Mouse (Mus musculus): ENCODE measurements around the gene Ccdc58. TPM values are rescaled to one million over a fixed set of nuclear protein-coding genes. Genes with fewer than 3 reads are reported as not detected.
A peak's percentile ranks its signal among the peaks of the same experiment; 100 is the strongest.
"Not testable (repeated sequence)": the region's sequence is repeated elsewhere in the genome, so short reads cannot be mapped to it uniquely, and the experiment has no call there.

Gene Ccdc58
- polyA plus RNA-seq, 1 experiment from 2014 or later: 42.4 TPM

DNA sequence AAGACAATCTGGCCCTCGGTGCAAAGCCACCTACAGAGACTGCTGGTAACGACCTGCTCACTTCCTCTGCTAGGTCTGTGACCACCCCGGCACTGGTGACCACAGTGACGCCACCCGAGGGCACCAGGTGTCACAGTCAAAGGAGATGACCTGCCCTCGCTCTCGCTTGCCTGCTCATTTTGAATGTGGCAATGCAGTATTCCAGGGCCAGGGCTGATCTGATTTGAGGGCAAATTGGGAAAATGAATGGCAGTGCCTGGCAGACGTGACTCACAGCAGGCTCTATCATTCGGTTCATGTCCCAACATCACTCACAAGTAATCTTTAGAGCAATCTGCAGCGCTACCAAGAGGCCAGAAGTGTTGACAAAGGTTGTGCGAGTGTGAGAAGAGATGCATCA is 15.1 kb upstream of the Ccdc58 start:
- H3K4me2 ChIP-seq: no peak overlapping the region
- peaks cover 10% of the 10 kb centered on the region for H3K4me1 ChIP-seq (replicated peaks)
- no peak overlapping the region for H3K27ac ChIP-seq (replicated peaks)
- 83% methylated on average over 11 of the region's 11 CpGs for WGBS (ENCODE audit: insufficient replicate concordance)
- no peaks in the 10 kb centered on the region for H3K9me3 ChIP-seq (replicated peaks)
- no peaks in the 10 kb centered on the region for H3K27me3 ChIP-seq
- no peak overlapping the region for H3K9ac ChIP-seq
- H3K4me3 ChIP-seq (replicated peaks): no peak overlapping the region
- H3K36me3 ChIP-seq (replicated peaks): peaks cover 33% of the 10 kb centered on the region
- ATAC-seq (ENCODE audit: insufficient read depth): no peak

DNA sequence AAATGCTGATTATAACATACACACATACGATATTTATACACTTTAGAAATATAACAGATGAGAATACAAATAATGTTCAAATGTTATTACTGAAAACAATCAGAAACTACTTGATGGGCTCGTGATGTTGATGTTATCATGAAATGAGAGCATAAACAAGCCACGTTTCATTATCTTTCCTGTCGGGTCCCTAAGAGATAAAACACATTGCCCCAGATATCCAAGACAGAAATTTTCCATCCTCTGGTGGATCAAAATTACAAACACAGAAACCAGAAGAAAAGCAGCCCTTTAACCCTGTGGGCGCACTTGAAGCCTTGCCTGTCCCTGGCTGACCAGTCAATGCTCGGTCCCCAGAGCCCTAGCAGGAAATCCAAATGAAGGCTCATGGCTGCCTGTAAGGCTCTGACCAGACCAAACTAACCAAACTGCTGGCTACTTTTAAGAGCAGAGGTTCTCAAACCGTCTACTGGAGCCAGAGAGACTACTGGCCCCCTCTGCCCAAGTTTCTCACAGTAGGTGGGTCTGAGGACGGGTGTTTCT is 13.5 kb upstream of the Ccdc58 start:
- Histone ChIP-seq H3K27me3 (no peaks in the 10 kb centered on the region), H3K27ac (replicated peaks) (no peak overlapping the region), H3K36me3 (replicated peaks) (peaks cover 25% of the 10 kb centered on the region), H3K9me3 (replicated peaks) (no peaks in the 10 kb centered on the region), H3K4me1 (replicated peaks) (peaks cover 19% of the 10 kb centered on the region), H3K4me2 (no peak overlapping the region), H3K4me3 (replicated peaks) (no peak overlapping the region), H3K9ac (no peak overlapping the region)
- ATAC-seq (ENCODE audit: insufficient read depth): no peak
- 56% methylated on average over 8 of the region's 8 CpGs for whole genome bisulfite sequencing (ENCODE audit: insufficient replicate concordance)

DNA sequence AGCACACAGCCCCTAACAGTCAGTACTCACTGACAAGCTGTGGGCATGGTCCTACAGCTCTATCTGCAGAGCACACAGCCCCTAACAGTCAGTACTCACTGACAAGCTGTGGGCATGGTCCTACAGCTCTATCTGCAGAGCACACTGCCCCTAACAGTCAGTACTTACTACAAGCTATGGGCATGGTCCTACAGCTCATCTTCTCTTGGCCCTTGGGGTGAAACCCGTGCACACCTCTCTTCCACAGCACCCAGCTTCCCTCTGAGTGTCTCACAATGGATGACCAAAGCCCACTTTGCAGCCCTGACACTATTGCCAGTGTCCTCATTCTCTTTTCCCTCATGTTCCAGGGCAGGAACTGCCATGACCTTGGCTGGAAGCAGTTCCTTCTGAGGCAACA is 9.0 kb upstream of the Ccdc58 start:
- Histone ChIP-seq H3K4me1 (replicated peaks) (peaks cover 35% of the 10 kb centered on the region), H3K36me3 (replicated peaks) (peaks cover 11% of the 10 kb centered on the region; the same call in 1 of the 2 replicates), H3K27ac (replicated peaks) (0 out of 2 replicates have a peak overlapping the region, but pooled peaks have one; percentile 38)
- not testable (repeated sequence) for H3K4me3 ChIP-seq (replicated peaks); H3K27me3 ChIP-seq; ATAC-seq (ENCODE audit: insufficient read depth); H3K9ac ChIP-seq; H3K9me3 ChIP-seq (replicated peaks); H3K4me2 ChIP-seq
- WGBS (ENCODE audit: insufficient replicate concordance): 33% methylated on average over 1 of the region's 1 CpGs

DNA sequence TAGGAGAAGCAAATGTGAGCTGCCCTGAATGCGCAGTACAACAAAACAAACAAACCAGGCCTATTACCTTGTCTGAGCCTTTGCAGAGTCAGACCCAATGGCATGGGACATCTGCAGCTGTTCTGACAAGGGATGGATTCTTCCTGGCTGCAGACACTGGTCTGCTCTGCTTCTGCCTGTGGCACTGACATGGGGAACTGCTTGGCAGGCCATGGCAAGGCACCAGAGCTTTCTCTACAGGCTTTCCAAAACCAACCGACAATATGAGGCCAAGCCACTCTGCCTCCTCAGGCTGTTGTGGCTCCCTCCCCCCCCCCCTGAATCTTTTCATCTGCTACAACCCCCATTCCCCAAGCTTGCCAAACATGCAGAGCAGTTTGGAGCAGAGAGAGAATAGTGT is 8.2 kb upstream of the Ccdc58 start:
- H3K36me3 ChIP-seq (replicated peaks): peaks cover 11% of the 10 kb centered on the region; the same call in 1 of the 2 replicates
- 78% methylated on average over 2 of the region's 2 CpGs for WGBS (ENCODE audit: insufficient replicate concordance)
- H3K27me3 ChIP-seq: no peaks in the 10 kb centered on the region
- H3K27ac ChIP-seq (replicated peaks): 0 out of 2 replicates have a peak overlapping the region, but pooled peaks have one; percentile 2
- H3K4me2 ChIP-seq: no peak overlapping the region
- no peak overlapping the region for H3K4me3 ChIP-seq (replicated peaks)
- no peaks in the 10 kb centered on the region for H3K9me3 ChIP-seq (replicated peaks)
- ATAC-seq (ENCODE audit: insufficient read depth): no peak
- peaks cover 39% of the 10 kb centered on the region for H3K4me1 ChIP-seq (replicated peaks)
- H3K9ac ChIP-seq: no peak overlapping the region

DNA sequence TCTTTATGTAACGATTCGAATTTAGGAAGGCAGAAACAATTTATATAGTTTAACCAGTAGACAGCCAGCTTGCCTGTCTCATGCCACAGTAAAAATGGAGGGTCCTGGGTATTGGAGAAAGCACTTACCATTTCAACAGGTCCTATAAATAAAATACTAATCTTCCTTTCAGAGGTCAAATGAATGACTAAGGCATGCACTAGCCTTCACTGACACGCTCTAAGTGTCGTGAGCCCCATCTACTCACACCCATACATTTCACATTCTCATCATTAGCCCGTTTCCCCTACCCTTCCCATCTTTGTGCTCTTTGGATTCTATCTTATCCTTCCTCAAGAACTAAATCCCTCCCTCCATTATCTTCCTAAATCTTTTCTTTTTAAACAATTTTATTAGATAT is 6.6 kb upstream of the Ccdc58 start:
- 81% methylated on average over 5 of the region's 5 CpGs for WGBS (ENCODE audit: insufficient replicate concordance)
- no peak overlapping the region for H3K9ac ChIP-seq
- H3K9me3 ChIP-seq (replicated peaks): no peaks in the 10 kb centered on the region
- no peak overlapping the region for H3K4me3 ChIP-seq (replicated peaks)
- H3K36me3 ChIP-seq (replicated peaks): peaks cover 17% of the 10 kb centered on the region; the same call in 1 of the 2 replicates
- no peak for ATAC-seq (ENCODE audit: insufficient read depth)
- no peaks in the 10 kb centered on the region for H3K27me3 ChIP-seq
- H3K27ac ChIP-seq (replicated peaks): no peak overlapping the region
- H3K4me1 ChIP-seq (replicated peaks): peaks cover 53% of the 10 kb centered on the region
- H3K4me2 ChIP-seq: no peak overlapping the region

DNA sequence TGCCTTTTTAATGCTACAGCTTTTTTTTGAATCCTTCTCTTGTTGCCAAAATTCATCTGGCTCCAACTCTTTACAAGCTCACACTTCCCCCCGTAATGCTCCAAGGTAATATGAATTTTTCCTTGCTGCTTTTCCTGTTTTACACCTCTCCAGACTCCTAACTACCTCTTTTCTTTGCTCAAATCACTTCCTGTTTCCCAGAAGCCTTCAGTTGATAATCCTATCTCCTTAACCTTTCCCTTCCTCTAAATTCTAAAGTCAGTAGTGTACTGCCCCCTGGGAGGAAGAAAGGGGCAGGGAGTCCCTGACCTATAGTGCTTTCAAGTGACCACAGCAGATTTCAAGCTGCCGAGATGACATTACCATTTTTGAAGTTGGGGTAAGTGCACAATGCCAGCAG is 3.8 kb upstream of the Ccdc58 start:
- Histone ChIP-seq H3K4me2 (no peak overlapping the region), H3K27me3 (no peaks in the 10 kb centered on the region), H3K4me1 (replicated peaks) (peaks cover 51% of the 10 kb centered on the region), H3K9me3 (replicated peaks) (no peaks in the 10 kb centered on the region), H3K9ac (no peak overlapping the region), H3K27ac (replicated peaks) (no peak overlapping the region), H3K4me3 (replicated peaks) (no peak overlapping the region), H3K36me3 (replicated peaks) (0 out of 2 replicates have a peak, but pooled peaks cover 10% of the 10 kb centered on the region)
- 49% methylated on average over 2 of the region's 2 CpGs for WGBS (ENCODE audit: insufficient replicate concordance)
- ATAC-seq (ENCODE audit: insufficient read depth): no peak

DNA sequence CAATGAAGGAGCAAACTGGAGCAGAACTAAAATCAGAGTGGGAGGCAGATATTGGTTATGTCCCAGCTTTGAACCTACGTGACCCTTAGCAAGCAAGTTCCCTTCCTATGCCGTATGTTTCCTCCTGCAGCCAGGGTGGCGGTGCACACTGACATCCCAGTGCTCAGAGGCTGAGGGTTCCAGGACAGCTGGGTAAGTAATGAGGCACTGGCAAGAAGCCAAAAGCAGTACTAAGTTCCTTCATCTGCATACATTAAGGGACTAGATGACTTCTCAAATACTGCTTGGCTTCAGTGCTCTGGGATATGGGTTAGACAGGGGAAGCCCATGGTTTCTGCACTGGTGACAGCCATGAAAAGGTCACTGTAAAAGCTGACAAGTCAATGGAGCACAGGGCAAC is 3.1 kb upstream of the Ccdc58 start:
- WGBS (ENCODE audit: insufficient replicate concordance): 66% methylated on average over 3 of the region's 3 CpGs

DNA sequence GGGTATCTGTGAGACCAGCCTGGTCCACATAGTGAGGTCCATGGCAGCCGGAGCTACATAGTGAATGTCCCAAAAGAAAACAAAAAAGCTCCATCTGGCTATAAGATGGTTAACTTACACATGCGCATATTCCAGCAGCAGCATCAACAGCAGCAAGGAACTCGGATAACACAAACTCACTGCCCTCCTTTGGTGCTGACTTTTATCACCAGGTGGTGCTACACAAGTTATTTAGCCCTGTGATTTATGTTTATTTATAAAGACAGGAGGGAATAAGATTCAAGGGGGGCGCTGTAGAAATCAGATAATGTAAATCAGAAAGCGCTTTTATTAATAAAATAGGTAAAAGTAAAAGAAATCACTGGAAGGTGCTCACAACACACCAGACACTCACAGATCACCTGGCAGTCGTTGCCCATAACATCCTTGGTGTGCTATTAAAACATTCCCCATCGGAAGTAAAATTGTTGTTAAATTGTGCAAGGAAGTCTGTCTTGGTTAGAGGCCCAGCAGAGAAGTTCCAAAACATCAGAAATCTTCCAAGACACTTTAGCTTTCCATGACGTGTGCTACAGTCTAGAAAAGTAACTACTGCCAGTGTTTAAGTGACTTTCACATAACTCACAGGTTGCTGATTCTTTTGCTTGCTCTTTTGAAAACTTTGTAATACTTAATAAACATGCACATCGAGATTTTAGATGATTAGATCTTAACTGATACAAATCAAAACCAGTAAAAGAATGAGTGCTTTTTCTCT is 1.5 kb upstream of the Ccdc58 start:
- ATAC-seq (ENCODE audit: insufficient read depth): no peak
- peak overlapping the region; percentile 86 for H3K9ac ChIP-seq
- H3K9me3 ChIP-seq (replicated peaks): no peaks in the 10 kb centered on the region
- peak overlapping the region; percentile 93 for H3K4me2 ChIP-seq
- H3K27me3 ChIP-seq: no peaks in the 10 kb centered on the region
- 43% methylated on average over 9 of the region's 9 CpGs for WGBS (ENCODE audit: insufficient replicate concordance)
- peak overlapping the region; percentile 90 for H3K4me3 ChIP-seq (replicated peaks)
- H3K36me3 ChIP-seq (replicated peaks): 0 out of 2 replicates have a peak, but pooled peaks cover 10% of the 10 kb centered on the region
- H3K4me1 ChIP-seq (replicated peaks): peaks cover 43% of the 10 kb centered on the region
- H3K27ac ChIP-seq (replicated peaks): no peak overlapping the region

More for the DNA sequence above, 3.1 kb upstream of the Ccdc58 start:
- Histone ChIP-seq H3K9me3 (replicated peaks) (no peaks in the 10 kb centered on the region), H3K27ac (replicated peaks) (no peak overlapping the region), H3K9ac (no peak overlapping the region), H3K4me1 (replicated peaks) (peaks cover 50% of the 10 kb centered on the region), H3K36me3 (replicated peaks) (0 out of 2 replicates have a peak, but pooled peaks cover 10% of the 10 kb centered on the region), H3K27me3 (no peaks in the 10 kb centered on the region), H3K4me2 (no peak overlapping the region), H3K4me3 (replicated peaks) (no peak overlapping the region)
- no peak for ATAC-seq (ENCODE audit: insufficient read depth)

DNA sequence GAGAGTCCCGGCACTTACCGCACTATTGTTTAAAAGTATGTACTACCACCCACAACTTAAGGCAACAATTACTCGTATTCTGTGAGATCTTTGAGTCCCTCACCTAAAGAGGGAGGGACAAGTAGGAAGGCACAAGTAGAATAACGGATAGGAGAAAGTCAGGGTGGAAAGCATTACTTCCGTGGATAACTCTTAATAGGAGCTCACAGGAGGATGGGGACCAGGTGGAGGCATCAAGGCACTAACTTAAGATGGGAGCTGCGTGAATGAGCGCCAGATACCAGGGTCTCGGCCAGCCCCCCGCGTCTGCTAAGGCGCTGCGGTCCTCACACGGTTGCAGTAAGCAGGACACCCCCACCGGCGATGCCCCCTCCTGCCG is 425 bp upstream of the Ccdc58 start:
- Histone ChIP-seq H3K4me3 (replicated peaks) (peak overlapping the region; percentile 90), H3K27ac (replicated peaks) (peak overlapping the region; percentile 97), H3K36me3 (replicated peaks) (0 out of 2 replicates have a peak, but pooled peaks cover 9% of the 10 kb centered on the region), H3K4me2 (peak overlapping the region; percentile 93), H3K9ac (peak overlapping the region; percentile 86), H3K4me1 (replicated peaks) (peaks cover 43% of the 10 kb centered on the region), H3K9me3 (replicated peaks) (no peaks in the 10 kb centered on the region), H3K27me3 (no peaks in the 10 kb centered on the region)
- WGBS (ENCODE audit: insufficient replicate concordance): 0% methylated on average over 16 of the region's 16 CpGs
- ATAC-seq (ENCODE audit: insufficient read depth): peak; percentile 14

DNA sequence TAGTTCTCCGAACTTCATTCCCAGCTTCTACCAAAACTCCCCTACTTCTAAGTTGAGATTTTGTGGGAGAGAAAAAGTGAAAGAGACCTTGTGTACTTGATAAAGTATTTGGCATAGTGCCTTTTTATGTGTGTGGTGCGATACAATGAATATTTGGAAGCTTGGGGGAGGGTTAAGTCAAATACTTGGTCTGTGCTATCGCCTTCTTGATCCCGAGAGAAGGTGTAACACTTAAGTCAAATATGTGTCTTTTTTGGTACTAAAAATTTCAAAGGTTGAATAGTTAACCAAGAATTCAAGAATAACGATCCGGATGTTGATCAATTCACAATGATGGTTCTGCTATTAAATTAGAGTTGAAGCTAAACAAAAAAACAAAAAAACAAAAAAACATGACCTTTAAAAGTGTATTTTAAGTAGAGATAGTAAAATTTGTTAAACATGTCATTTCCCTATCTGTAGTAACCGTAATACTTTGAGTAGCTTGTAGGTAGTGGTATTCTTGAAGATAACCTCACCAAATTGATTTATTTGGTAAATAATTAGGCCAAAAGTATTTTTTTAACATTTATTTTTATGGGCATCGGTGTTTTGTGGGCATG is 1.0 kb downstream of the Ccdc58 start:
- no peak for ATAC-seq (ENCODE audit: insufficient read depth)

DNA sequence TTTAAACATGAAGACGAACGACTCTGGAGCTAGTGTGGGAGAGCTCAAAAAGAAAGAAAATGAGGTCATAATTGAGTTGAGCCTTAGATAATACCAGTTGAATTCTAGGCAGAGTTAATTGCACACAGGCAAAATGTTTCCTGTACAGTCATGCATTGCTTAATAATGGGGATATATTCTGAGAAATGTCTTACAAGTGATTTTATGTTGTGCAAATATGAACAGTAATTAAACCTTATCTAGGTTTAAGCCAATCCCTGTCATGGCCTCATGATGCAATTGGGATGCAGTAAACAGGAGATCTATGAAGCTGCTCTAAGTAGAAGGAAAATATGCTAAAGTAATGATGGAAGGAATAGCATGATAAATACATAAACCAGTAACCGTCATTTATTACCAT is 3.3 kb downstream of the Ccdc58 start:
- H3K9me3 ChIP-seq (replicated peaks): no peaks in the 10 kb centered on the region
- no peak overlapping the region for H3K4me3 ChIP-seq (replicated peaks)
- no peaks in the 10 kb centered on the region for H3K27me3 ChIP-seq
- ATAC-seq (ENCODE audit: insufficient read depth): no peak
- no peak overlapping the region for H3K9ac ChIP-seq
- H3K27ac ChIP-seq (replicated peaks): no peak overlapping the region
- peaks cover 15% of the 10 kb centered on the region for H3K4me1 ChIP-seq (replicated peaks)
- 77% methylated on average over 3 of the region's 3 CpGs for WGBS (ENCODE audit: insufficient replicate concordance)
- H3K4me2 ChIP-seq: no peak overlapping the region
- no peaks in the 10 kb centered on the region for H3K36me3 ChIP-seq (replicated peaks)

More for the DNA sequence above, 1.0 kb downstream of the Ccdc58 start:
- H3K9me3 ChIP-seq (replicated peaks): no peaks in the 10 kb centered on the region
- peak overlapping the region; percentile 86 for H3K9ac ChIP-seq
- peak overlapping the region; percentile 93 for H3K4me2 ChIP-seq
- peak overlapping the region; percentile 90 for H3K4me3 ChIP-seq (replicated peaks)
- 20% methylated on average over 8 of the region's 8 CpGs for WGBS (ENCODE audit: insufficient replicate concordance)
- peaks cover 36% of the 10 kb centered on the region for H3K4me1 ChIP-seq (replicated peaks)
- no peaks in the 10 kb centered on the region for H3K27me3 ChIP-seq
- 0 out of 2 replicates have a peak, but pooled peaks cover 7% of the 10 kb centered on the region for H3K36me3 ChIP-seq (replicated peaks)
- peak overlapping the region; percentile 97 for H3K27ac ChIP-seq (replicated peaks)
